Mouse (Mus musculus): ENCODE data around the gene Csnk1g2. TPM values are rescaled to one million over a fixed set of nuclear protein-coding genes. Genes with fewer than 3 reads are reported as not detected.
"Not testable (repeated sequence)": the region's sequence is repeated elsewhere in the genome, so short reads cannot be mapped to it uniquely, and the experiment has no call there.

Csnk1g2 gene
- polyA plus RNA-seq, 1 experiment = 246 TPM

GRCm38 (mm10) chr10:80596318-80596717 lies 26.3 kb upstream of the Csnk1g2 start:
- Histone ChIP-seq H3K4me1 (ENCODE audit: control insufficient read depth, insufficient read depth, low read length) (no peaks in the 10 kb centered on the region), H3K4me3 (replicated peaks; ENCODE audit: extremely low read depth, low read depth, low read length) (no peak overlapping the region)
- WGBS = 43% methylated on average over 4 of the region's 4 CpGs
- DNase-seq = no peak
- TF ChIP-seq POLR2A (IDR thresholded peaks at IDR 0.05; ENCODE audit: borderline replicate concordance, extremely low read depth, low read depth, low read length) (no peak), CTCF (IDR thresholded peaks at IDR 0.05; ENCODE audit: insufficient read depth, low read length) (no peak)

- peaks cover 3% of the 10 kb centered on the region; the same call in 1 of the 2 replicates for H3K4me1 ChIP-seq (ENCODE audit: control insufficient read depth, insufficient read depth, low read length)
- H3K4me3 ChIP-seq (replicated peaks; ENCODE audit: extremely low read depth, low read depth, low read length) = peak within 1 kb of the TSS; percentile 94
- peak; percentile 95 for DNase-seq
- WGBS = under 1% methylated on average over 54 of the region's 54 CpGs
- TF ChIP-seq CTCF (IDR thresholded peaks at IDR 0.05; ENCODE audit: insufficient read depth, low read length) (no peak), POLR2A (IDR thresholded peaks at IDR 0.05; ENCODE audit: borderline replicate concordance, extremely low read depth, low read depth, low read length) (peak; percentile 54; the same call in 1 of the 2 replicates)
Observed at GRCm38 (mm10) chr10:80602698-80603325, 19.8 kb upstream of the Csnk1g2 start, which contains the start of the genes Scamp4 and Adat3. Scamp4 (plus strand) TSS chr10:80602872. Adat3 (plus strand) TSS chr10:80602880.

- WGBS = 15% methylated on average over 7 of the region's 7 CpGs
- no peak for DNase-seq
- H3K4me3 ChIP-seq (replicated peaks; ENCODE audit: extremely low read depth, low read depth, low read length) = peak overlapping the region; percentile 94
- peaks cover 3% of the 10 kb centered on the region; the same call in 1 of the 2 replicates for H3K4me1 ChIP-seq (ENCODE audit: control insufficient read depth, insufficient read depth, low read length)
- TF ChIP-seq CTCF (IDR thresholded peaks at IDR 0.05; ENCODE audit: insufficient read depth, low read length) (no peak), POLR2A (IDR thresholded peaks at IDR 0.05; ENCODE audit: borderline replicate concordance, extremely low read depth, low read depth, low read length) (no peak)
Observed at GRCm38 (mm10) chr10:80603364-80603763, 19.3 kb upstream of the Csnk1g2 start.

DNA sequence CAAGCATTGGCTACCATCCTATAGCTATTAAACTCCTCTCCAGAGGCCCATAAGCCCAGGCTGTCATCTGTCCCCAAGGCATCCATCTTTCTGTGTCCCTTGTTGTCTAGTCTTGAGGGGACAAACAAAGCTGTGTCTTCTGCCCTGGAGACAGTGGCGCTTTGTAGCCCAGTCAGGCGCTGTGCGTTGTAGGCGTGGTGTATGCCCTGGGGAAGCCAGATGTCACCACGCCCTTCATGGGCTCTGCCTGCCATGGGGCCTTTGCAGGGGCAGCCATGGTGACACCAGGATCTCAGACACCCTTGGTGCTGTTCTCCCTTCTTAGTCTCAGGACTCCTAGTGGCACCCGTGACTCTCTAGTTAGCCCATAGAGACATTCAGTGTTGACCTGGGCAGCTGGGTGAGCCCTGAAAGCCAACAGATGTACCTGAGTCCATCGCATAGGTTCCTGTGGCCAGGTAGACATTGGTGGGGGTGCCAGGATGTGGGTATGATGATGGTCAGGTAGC lies 18.6 kb upstream of the Csnk1g2 start:
- TF ChIP-seq CTCF (IDR thresholded peaks at IDR 0.05; ENCODE audit: insufficient read depth, low read length) (no peak), POLR2A (IDR thresholded peaks at IDR 0.05; ENCODE audit: borderline replicate concordance, extremely low read depth, low read depth, low read length) (no peak)
- no peak overlapping the region for H3K4me3 ChIP-seq (replicated peaks; ENCODE audit: extremely low read depth, low read depth, low read length)
- WGBS = 80% methylated on average over 7 of the region's 7 CpGs
- DNase-seq = no peak
- peaks cover 3% of the 10 kb centered on the region; the same call in 1 of the 2 replicates for H3K4me1 ChIP-seq (ENCODE audit: control insufficient read depth, insufficient read depth, low read length)

GRCm38 (mm10) chr10:80604988-80605387 lies 17.6 kb upstream of the Csnk1g2 start:
- H3K4me3 ChIP-seq (replicated peaks; ENCODE audit: extremely low read depth, low read depth, low read length) = no peak overlapping the region
- TF ChIP-seq CTCF (IDR thresholded peaks at IDR 0.05; ENCODE audit: insufficient read depth, low read length) = no peak
- TF ChIP-seq POLR2A (IDR thresholded peaks at IDR 0.05; ENCODE audit: borderline replicate concordance, extremely low read depth, low read depth, low read length) = no peak
- DNase-seq = no peak
- H3K4me1 ChIP-seq (ENCODE audit: control insufficient read depth, insufficient read depth, low read length) = peaks cover 3% of the 10 kb centered on the region; the same call in 1 of the 2 replicates
- WGBS = 73% methylated on average over 2 of the region's 2 CpGs

GRCm38 (mm10) chr10:80605721-80606120 lies 16.9 kb upstream of the Csnk1g2 start, which contains the start of gene Gm49322:
Gm49322 (plus strand) TSS chr10:80606021.
- 75% methylated on average over 4 of the region's 4 CpGs for WGBS
- H3K4me1 ChIP-seq (ENCODE audit: control insufficient read depth, insufficient read depth, low read length); H3K4me3 ChIP-seq (replicated peaks; ENCODE audit: extremely low read depth, low read depth, low read length); DNase-seq: not testable (repeated sequence)

DNA sequence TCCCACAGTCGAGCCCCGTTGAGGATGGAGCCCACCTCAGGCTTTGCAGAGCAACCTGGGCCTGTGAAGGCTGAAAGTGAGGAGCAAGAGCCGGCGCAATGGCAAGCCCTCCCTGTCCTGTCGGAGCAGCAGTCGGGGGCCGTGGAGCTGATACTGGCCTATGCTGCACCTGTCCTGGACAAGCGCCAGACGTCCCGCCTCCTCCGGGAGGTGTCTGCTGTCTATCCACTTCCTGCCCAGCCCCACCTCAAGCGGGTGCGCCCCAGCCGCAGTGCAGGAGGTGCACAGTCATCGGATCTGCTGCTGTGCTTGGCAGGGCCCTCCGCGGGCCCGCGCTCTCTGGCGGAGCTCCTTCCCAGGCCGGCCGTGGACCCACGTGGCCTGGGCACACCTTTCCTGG lies 16.3 kb upstream of the Csnk1g2 start:
- no peak overlapping the region for H3K4me3 ChIP-seq (replicated peaks; ENCODE audit: extremely low read depth, low read depth, low read length)
- TF ChIP-seq POLR2A (IDR thresholded peaks at IDR 0.05; ENCODE audit: borderline replicate concordance, extremely low read depth, low read depth, low read length) (no peak), CTCF (IDR thresholded peaks at IDR 0.05; ENCODE audit: insufficient read depth, low read length) (no peak)
- no peak for DNase-seq
- WGBS = 78% methylated on average over 23 of the region's 23 CpGs
- peaks cover 7% of the 10 kb centered on the region; the same call in 1 of the 2 replicates for H3K4me1 ChIP-seq (ENCODE audit: control insufficient read depth, insufficient read depth, low read length)

GRCm38 (mm10) chr10:80606737-80607350 lies 15.8 kb upstream of the Csnk1g2 start:
- DNase-seq = no peak
- WGBS = 93% methylated on average over 34 of the region's 34 CpGs
- Histone ChIP-seq H3K4me3 (replicated peaks; ENCODE audit: extremely low read depth, low read depth, low read length) (no peak overlapping the region), H3K4me1 (ENCODE audit: control insufficient read depth, insufficient read depth, low read length) (peaks cover 7% of the 10 kb centered on the region; the same call in 1 of the 2 replicates)
- TF ChIP-seq POLR2A (IDR thresholded peaks at IDR 0.05; ENCODE audit: borderline replicate concordance, extremely low read depth, low read depth, low read length) (no peak), CTCF (IDR thresholded peaks at IDR 0.05; ENCODE audit: insufficient read depth, low read length) (no peak)

DNA sequence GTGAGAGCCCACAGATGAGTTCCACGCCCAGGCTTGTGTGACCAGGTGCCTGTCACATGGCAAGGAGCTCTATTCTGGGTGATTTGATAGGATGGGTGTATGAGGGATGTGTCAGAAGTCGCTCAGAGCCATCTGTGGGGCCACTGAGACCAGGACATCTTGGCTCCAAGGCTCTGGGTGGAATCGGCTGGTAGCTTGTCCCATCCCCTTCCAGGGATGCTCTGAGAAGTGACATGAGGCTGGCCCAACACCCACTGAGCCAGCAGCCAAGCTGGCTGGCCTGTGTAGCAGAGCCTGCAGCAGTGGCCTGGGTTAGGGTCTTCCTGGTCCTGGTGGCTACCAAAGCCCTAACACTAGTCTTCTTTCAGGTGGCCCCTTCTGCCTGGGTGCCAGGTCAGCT lies 14.2 kb upstream of the Csnk1g2 start:
- H3K4me1 ChIP-seq (ENCODE audit: control insufficient read depth, insufficient read depth, low read length) = peaks cover 4% of the 10 kb centered on the region; the same call in 1 of the 2 replicates
- 85% methylated on average over 3 of the region's 3 CpGs for whole genome bisulfite sequencing
- H3K4me3 ChIP-seq (replicated peaks; ENCODE audit: extremely low read depth, low read depth, low read length) = no peak overlapping the region
- no peak for TF ChIP-seq POLR2A (IDR thresholded peaks at IDR 0.05; ENCODE audit: borderline replicate concordance, extremely low read depth, low read depth, low read length)
- TF ChIP-seq CTCF (IDR thresholded peaks at IDR 0.05; ENCODE audit: insufficient read depth, low read length) = no peak
- no peak for DNase-seq

Data from lung, adult 2 months (tissue).